Mouse (Mus musculus): ENCODE results near the gene Stox2.
A peak's percentile ranks its signal among the peaks of the same experiment; 100 is the strongest.

The Stox2 gene

DNA sequence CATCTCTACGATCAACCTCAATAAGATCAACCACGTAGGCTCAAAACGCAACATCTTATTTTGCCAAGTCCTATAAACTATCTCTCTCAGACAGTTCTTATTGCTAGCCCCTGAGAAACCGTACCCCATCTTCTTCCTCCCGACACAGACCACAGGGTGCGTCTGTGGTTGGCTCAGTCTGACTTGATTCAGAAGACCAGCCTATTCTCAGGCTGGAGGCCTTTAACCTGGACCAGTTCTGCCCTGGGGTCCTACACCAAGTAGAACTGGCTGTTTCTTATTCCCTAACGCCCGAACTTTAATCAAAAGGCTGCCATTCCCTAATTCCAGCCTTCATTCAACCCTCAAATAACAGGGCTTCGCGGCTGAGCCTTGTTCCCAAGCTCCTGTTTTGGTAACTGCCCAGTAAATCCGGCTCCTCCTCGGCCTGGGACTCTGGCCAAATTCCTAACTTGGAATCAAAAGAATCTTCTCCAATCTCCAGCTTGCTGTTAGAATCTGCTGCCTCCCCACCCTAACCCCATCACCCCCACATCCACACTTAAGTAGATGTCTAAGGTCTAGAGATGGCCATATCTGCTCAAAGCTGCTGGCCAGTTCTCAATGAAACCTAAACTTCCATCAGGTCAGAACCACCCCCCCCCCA, 91.5 kb downstream of the Stox2 start:
- DNase-seq (ENCODE audit: low spot score) = no peak

GRCm38 (mm10) chr8:47351914-47352701, 94.1 kb downstream of the Stox2 start:
- DNase-seq (ENCODE audit: low spot score) = no peak

DNA sequence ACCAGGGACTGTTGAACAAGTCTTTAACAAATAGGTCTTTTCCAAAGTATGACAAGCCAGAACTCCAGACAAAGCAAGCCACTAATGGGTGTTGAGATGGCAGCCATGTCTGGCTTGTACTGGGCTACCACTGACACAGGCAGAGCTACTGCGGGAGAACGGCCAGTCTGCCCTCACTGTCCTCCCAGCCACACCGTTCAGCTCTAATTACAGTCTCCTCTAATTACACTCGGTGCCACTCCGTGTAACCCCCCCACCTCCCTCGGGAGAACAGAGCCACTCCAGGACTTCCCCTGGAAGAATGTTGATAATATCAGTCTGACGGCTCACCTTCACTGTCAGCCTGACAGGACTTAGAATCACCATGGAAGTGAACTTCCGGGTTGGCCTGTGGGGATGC, 97.1 kb downstream of the Stox2 start:
- no peak for DNase-seq (ENCODE audit: low spot score)

DNA sequence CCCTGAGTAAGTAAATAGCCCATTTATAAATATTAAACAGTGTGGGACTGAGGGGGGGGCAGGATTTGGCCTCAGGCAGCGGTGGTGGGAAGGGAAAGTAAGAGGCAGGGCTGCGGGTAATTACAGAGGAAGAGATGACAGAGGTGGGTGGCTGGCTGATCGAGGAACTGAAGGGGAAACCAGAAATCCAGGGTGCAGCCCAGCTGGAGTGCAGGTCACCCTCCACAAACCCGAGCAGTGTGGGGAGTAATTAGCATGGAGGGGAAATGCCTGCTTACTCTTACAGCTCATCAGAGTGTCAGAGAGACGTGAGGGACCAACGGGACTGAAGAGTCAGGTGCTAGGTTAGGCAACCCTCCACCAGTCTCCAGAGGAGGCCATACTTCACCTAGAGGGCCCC, 98.4 kb downstream of the Stox2 start:
- no peak for DNase-seq (ENCODE audit: low spot score)

DNA sequence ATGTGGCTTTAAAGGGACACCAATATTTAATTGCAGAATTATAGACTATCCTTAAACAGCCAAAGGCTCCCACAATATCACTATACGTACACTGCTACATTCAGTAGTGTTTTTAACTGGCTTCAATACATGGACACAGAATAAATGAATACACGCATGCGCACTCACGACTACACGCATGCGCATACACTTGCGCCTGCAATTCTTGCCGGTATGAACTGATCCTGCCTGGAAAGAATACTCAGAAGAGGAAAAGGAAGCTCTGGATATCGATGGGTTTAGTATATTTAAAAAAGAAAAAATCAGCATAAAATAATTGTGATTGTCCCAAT, 100.4 kb downstream of the Stox2 start:
- no peak for DNase-seq (ENCODE audit: low spot score)

DNA sequence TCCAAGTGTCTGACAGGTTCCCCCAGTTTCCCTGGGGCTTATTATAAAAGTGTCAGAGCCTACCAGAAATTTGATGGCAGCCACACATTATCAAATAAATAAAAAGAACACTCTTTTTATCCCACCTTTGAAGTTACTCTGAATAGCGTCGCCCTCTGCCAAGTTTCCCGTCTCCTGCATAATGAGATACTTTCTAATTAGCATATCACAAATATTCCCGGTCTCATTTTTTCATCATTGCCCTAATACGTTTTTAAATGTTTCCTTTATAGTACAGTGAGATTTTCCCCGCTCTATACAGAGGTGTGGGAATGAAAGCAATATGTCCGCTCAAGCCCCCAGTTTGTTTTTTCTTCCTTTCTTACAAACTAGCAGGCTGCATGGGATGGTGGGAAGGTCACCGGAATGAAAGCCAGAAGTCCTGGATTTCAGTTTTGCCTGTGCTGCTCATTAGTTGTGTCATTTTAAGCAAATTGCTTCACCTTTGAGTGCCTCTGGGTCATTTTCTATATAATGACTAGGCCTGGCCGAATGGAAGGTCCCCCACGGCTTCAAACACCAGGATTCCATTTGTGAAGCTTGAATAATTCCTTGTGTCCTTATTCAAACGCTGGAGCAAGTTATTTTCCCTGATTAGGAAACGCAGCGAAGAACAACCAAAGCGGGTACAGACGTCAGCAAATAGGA, 100.9 kb downstream of the Stox2 start:
- no peak for DNase-seq (ENCODE audit: low spot score)

- DNase-seq (ENCODE audit: low spot score) = no peak
Measured at GRCm38 (mm10) chr8:47341474-47341873, 104.7 kb downstream of the Stox2 start.

- no peak for DNase-seq (ENCODE audit: low spot score)
Measured at GRCm38 (mm10) chr8:47338691-47339323, 107.4 kb downstream of the Stox2 start.

- no peak for DNase-seq (ENCODE audit: low spot score)
Measured at GRCm38 (mm10) chr8:47336433-47336832, 109.7 kb downstream of the Stox2 start.

- DNase-seq (ENCODE audit: low spot score) = no peak
Measured at GRCm38 (mm10) chr8:47335940-47336339, 110.2 kb downstream of the Stox2 start.

DNA sequence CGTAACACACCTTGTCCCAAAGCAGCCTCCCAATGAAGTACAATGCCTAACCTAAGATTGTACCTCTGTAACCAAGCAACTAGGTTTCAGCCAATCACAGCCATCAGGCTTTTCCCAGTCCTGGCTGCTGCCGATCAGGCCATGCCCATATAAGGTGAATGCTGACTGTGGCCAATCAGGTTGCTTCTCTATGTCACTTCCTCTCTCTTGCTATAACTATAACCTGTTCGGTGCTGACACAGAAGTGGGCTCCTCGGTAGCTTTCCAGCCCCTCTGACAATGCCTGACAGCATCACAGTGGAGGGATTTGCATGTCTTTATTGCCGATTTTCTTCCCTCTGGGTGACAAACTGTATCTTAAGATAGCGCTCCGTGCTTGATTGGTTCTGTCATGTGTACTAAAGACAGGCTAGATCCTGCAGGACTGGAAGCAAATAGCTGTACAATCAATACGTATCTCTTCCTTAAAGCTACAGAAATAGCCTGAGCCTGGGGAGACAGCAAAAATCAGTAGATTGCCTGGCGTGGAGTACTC, 111.9 kb downstream of the Stox2 start:
- DNase-seq (ENCODE audit: low spot score) = no peak

DNA sequence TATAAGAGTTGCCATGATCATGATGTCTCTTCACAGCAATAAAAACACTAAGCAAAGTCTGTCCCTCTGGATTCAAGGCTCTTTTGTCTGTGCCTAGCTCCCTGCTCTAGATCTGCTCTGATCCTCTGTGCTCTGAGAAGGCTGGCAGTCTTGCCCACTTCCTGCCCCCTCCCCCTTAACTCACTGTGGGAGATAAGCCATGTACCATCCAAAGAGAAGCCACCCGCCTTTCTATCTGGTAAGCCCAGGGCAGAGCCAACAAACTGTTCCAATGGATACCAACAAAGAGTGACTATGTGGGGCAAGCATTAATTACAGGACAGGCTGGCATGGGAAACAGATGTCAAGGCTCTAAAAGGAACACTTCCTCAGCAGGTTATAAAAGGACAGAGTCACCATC, 113.2 kb downstream of the Stox2 start:
- DNase-seq (ENCODE audit: low spot score) = peak; percentile 1

DNA sequence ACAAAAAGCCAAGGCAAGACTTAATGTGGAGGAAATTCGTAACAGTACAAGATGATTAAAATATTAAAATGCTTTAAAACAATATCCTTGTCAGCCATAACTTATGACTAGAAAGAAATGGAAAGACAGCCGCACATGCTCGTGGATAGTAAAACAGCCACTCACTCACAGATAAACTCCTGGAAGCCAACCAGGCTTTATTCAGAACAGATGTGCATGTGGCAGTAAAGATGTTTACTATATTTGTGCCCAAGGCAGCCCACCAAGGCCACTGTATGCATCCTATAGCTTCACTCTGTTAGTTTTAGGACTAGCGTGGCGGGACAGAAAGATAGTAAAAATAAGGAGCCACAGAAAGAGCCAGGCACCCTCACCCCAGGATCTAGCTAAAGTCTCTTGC, 115.2 kb downstream of the Stox2 start:
- DNase-seq (ENCODE audit: low spot score) = no peak

DNA sequence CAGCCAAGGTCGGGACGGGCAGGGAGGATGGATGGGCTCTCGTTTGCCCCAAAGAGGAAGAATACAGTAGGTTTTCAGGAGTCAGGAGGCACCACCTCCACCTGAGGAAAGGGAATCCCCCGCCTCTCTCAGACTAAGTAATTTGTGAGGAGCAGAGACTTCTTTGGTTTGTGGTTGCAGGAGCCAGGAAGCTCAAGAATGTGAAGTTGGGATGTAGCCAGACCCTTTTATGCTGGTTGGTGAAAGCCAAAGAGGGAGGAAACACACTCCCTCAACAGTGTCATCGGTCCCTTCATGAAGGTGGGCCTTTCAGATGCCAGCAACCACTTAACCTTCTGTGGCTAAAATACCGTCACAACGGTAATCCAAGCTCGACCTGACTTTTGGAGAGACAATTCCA, 119.8 kb downstream of the Stox2 start:
- no peak for DNase-seq (ENCODE audit: low spot score)

GRCm38 (mm10) chr8:47324117-47324820, 121.9 kb downstream of the Stox2 start:
- no peak for DNase-seq (ENCODE audit: low spot score)

DNA sequence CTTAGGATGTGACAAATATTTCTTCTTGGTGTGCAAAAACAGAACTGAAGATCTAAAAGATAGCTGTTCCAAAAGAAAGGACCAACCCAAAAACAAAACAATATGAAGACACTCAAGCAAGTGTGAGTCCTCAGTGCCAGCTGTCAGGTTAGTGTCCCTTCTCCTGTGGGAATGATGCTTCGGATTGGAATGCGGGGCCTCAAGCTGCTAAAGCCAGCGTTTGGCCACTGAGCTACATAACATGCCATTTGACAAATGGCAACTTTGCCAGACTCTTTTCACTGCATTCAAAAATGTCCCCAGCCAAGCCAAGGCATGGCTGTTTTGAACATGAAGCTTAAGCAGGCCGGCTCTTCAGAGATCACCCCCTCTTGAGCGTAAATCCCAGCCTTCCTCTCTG, 124.9 kb downstream of the Stox2 start:
- no peak for DNase-seq (ENCODE audit: low spot score)

GRCm38 (mm10) chr8:47320707-47321106, 125.5 kb downstream of the Stox2 start:
- DNase-seq (ENCODE audit: low spot score) = no peak

DNA sequence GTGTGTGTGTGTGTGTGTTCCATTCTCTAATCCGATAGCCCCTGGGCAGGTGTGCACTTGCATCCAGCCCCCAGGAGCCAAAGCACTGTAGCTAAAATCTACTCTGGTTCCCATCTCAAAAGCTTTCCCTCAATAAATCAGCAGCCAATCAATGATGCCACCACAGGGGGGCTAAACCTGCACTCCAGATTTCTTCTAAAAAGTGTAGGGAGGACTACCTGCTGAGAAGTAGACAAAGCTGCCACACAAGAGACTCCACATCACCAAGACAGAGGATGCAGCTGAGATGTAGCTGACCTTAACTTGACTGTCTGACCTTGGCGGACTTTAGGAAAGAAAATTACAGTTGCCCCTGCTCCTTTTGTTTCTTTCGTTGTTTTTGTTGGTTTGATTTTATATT, 127.7 kb downstream of the Stox2 start:
- no peak for DNase-seq (ENCODE audit: low spot score)

GRCm38 (mm10) chr8:47308176-47308575, 138.0 kb downstream of the Stox2 start:
- DNase-seq (ENCODE audit: low spot score) = no peak

GRCm38 (mm10) chr8:47306372-47306771, 139.8 kb downstream of the Stox2 start:
- no peak for DNase-seq (ENCODE audit: low spot score)

DNA sequence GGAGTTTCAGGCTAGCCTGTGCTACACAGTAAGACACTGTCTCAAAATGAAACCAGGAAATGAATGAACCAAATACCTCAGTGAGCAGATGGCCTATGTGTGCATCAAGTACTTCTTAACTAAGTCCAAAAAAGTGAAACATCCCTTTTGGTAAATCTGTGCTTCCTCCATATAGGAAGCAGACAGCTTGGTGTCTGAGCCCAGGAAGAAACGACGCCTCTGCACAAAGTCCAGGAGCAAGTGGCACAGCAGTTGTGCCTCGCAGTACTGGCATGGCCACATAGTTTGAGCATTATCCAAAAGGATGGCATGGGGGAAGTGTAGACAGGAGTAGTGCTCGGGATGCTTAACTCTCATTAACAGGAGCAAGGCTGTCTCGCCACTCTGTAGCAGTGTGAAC, 140.3 kb downstream of the Stox2 start:
- no peak for DNase-seq (ENCODE audit: low spot score)

DNA sequence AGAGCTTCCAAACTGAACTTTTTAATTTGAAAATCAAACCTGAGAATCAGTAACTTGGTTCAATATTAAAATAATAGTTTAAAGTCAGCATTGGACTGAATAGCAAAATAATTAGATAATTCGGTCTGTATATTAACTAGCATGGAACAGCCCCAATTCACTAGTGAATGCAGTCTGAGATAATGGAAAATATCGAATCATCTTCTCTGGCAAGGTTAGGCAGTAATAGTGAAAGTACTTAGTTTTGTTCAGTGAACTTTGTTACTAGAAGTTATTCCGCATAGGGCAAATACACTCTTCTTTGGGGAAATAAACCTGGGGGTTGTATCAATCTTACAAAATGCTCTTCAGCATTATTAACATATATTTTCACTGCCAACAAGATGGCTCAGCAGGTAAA, 147.7 kb downstream of the Stox2 start:
- no peak for DNase-seq (ENCODE audit: low spot score)
